Mouse (Mus musculus) forebrain, embryonic 16.5 days (tissue): ENCODE results near the gene Csnk2b. TPM values are rescaled to one million over a fixed set of nuclear protein-coding genes. Genes with fewer than 3 reads are reported as not detected.
A peak's percentile ranks its signal among the peaks of the same experiment; 100 is the strongest.
"Not testable (repeated sequence)": the region's sequence is repeated elsewhere in the genome, so short reads cannot be mapped to it uniquely, and the experiment has no call there.

Experiments
- ATAC-seq: fragments of 200-750 bp; cut with Nextera tagmentation; 2 replicates; pipeline ENCODE4 v1.8.0; 2017; ENCODE audit warnings: mild to moderate bottlenecking, moderate library complexity
- H3K27ac ChIP-seq: fragments of 300-500 bp; sonication (generic); 2 replicates; pipeline ENCODE4 v1.5.1; 2014; ENCODE audit warnings: low read length, control low read depth
- H3K27me3 ChIP-seq: fragments of 300-500 bp; sonication (generic); replicated peaks from 2 replicates; pipeline ENCODE4 v1.6.1; 2014; ENCODE audit warnings: low read length; ENCODE audit not compliant: control insufficient read depth, insufficient read depth
- H3K36me3 ChIP-seq: fragments of 300-500 bp; sonication (generic); 2 replicates; pipeline ENCODE4 v1.6.1; 2014; ENCODE audit not compliant: control insufficient read depth, insufficient read depth
- H3K4me1 ChIP-seq: fragments of 300-500 bp; sonication (generic); replicated peaks from 2 replicates; pipeline ENCODE4 v1.6.1; 2014; ENCODE audit warnings: low read length; ENCODE audit not compliant: control insufficient read depth, insufficient read depth
- H3K4me2 ChIP-seq: fragments of 300-500 bp; sonication (generic); 2 replicates; pipeline ENCODE4 v1.6.1; 2014; ENCODE audit warnings: mild to moderate bottlenecking, low read length, control low read depth
- H3K4me3 ChIP-seq: fragments of 300-500 bp; sonication (generic); replicated peaks from 2 replicates; pipeline ENCODE4 v1.5.1; 2014; ENCODE audit warnings: mild to moderate bottlenecking, low read length, control low read depth
- H3K9ac ChIP-seq: fragments of 300-500 bp; sonication (generic); replicated peaks from 2 replicates; pipeline ENCODE4 v1.6.1; 2014; ENCODE audit warnings: low read depth, low read length, control low read depth
- H3K9me3 ChIP-seq: fragments of 300-500 bp; sonication (generic); 2 replicates; pipeline ENCODE4 v1.6.1; 2016; ENCODE audit warnings: low read length; ENCODE audit not compliant: control insufficient read depth
- WGBS: fragments of 180-500 bp; shearing (Covaris S2); extraction: QIAGEN DNeasy Blood & Tissue Kit; methylation state at CpG from one replicate; pipeline ENCODE4 v1.1.7; 2014; 5-methylcytosine and 5-hydroxymethylcytosine counted together
- polyA plus RNA-seq: library from polyadenylated mRNA; unstranded; fragments of >200 nt; fragmentation: Nextera tagmentation; extraction: Ambion mirVana; gene quantifications from 2 replicates; pipeline ENCODE4 v1.2.1, GENCODE M21; 2015

The Csnk2b gene
- polyA plus RNA-seq, 1 experiment from 2014 or later, result 320 TPM

- H3K4me1 ChIP-seq, result peaks cover 30% of the 10 kb centered on the region
- peaks cover 5% of the 10 kb centered on the region; the same call in 1 of the 2 replicates for H3K36me3 ChIP-seq
- peak within 1 kb of the TSS; percentile 73 for H3K4me3 ChIP-seq
- no peaks in the 10 kb centered on the region for H3K9me3 ChIP-seq
- peak within 1 kb of the TSS; percentile 67 for H3K27ac ChIP-seq
- no peaks in the 10 kb centered on the region for H3K27me3 ChIP-seq
- ATAC-seq, result peak; percentile 32
- H3K4me2 ChIP-seq, result peak within 1 kb of the TSS; percentile 75
- H3K9ac ChIP-seq, result peak within 1 kb of the TSS; percentile 83
- under 1% methylated on average over 36 of the region's 36 CpGs for WGBS
Observed at GRCm38 (mm10) chr17:35126206-35126611, 4.4 kb upstream of the Csnk2b start, which contains the start of gene D17H6S53E. D17H6S53E (plus strand) TSS chr17:35126373.

GRCm38 (mm10) chr17:35125578-35125977, 3.7 kb upstream of the Csnk2b start:
- no peaks in the 10 kb centered on the region for H3K27me3 ChIP-seq

DNA sequence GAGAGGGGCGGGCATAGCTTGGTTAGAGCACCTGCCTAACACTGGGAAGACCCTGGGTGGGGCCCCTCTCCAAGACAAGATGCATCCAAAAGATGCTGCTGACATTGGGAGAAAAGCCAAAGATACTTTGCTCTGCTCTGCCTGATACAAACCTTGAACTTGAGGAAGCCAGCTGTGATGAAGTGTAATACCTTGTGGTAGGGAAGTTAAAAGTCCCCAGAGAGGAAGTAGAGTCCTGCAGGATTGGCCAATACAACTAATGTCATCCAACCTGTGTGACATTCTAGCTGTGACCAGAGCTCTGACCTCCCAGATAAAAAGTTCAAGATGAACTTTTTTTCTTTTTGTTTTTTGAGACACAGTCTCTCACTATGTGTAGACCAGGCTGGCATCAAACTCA, 3.2 kb upstream of the Csnk2b start:
- Histone ChIP-seq H3K4me2 (no peak overlapping the region), H3K27ac (no peak overlapping the region), H3K9ac (no peak overlapping the region)

More at GRCm38 (mm10) chr17:35125578-35125977, 3.7 kb upstream of the Csnk2b start:
- Histone ChIP-seq H3K4me3 (peak overlapping the region; percentile 73), H3K9me3 (no peaks in the 10 kb centered on the region), H3K27ac (no peak overlapping the region), H3K4me2 (peak overlapping the region; percentile 75), H3K4me1 (peaks cover 31% of the 10 kb centered on the region), H3K36me3 (peaks cover 5% of the 10 kb centered on the region; the same call in 1 of the 2 replicates), H3K9ac (peak overlapping the region; percentile 83)
- 36% methylated on average over 6 of the region's 6 CpGs for WGBS
- ATAC-seq, result no peak

GRCm38 (mm10) chr17:35124261-35124896, 2.5 kb upstream of the Csnk2b start:
- not testable (repeated sequence) for H3K9me3 ChIP-seq, H3K36me3 ChIP-seq, H3K27me3 ChIP-seq, H3K4me3 ChIP-seq, ATAC-seq, H3K27ac ChIP-seq, H3K9ac ChIP-seq, H3K4me2 ChIP-seq
- 93% methylated on average over 12 of the region's 12 CpGs for WGBS
- peaks cover 42% of the 10 kb centered on the region for H3K4me1 ChIP-seq

More for the DNA sequence above, 3.2 kb upstream of the Csnk2b start:
- Histone ChIP-seq H3K36me3 (peaks cover 5% of the 10 kb centered on the region; the same call in 1 of the 2 replicates), H3K4me1 (peaks cover 36% of the 10 kb centered on the region), H3K4me3 (no peak overlapping the region), H3K27me3 (no peaks in the 10 kb centered on the region), H3K9me3 (no peaks in the 10 kb centered on the region)
- no peak for ATAC-seq
- 100% methylated on average over 1 of the region's 1 CpGs for WGBS

- peaks cover 42% of the 10 kb centered on the region for H3K4me1 ChIP-seq
- H3K27me3 ChIP-seq, H3K9me3 ChIP-seq, H3K4me3 ChIP-seq, H3K9ac ChIP-seq, H3K27ac ChIP-seq, ATAC-seq, H3K36me3 ChIP-seq, H3K4me2 ChIP-seq: not testable (repeated sequence)
- WGBS, result 94% methylated on average over 9 of the region's 9 CpGs
Observed at GRCm38 (mm10) chr17:35123287-35123686, 1.4 kb upstream of the Csnk2b start.

- ATAC-seq, result peak; percentile 97
- H3K27me3 ChIP-seq, result no peaks in the 10 kb centered on the region
- peak within 1 kb of the TSS; percentile 80 for H3K9ac ChIP-seq
- peaks cover 17% of the 10 kb centered on the region for H3K36me3 ChIP-seq
- 0% methylated on average over 50 of the region's 50 CpGs for WGBS
- H3K27ac ChIP-seq, result peak within 1 kb of the TSS; percentile 93
- peaks cover 26% of the 10 kb centered on the region for H3K4me1 ChIP-seq
- H3K4me3 ChIP-seq, result peak within 1 kb of the TSS; percentile 62
- H3K4me2 ChIP-seq, result peak within 1 kb of the TSS; percentile 95
- H3K9me3 ChIP-seq, result no peaks in the 10 kb centered on the region
Observed at GRCm38 (mm10) chr17:35121143-35121799, 582 bp downstream of the Csnk2b start, which contains the start of gene Gpank1. Gpank1 (plus strand) TSS chr17:35121455.

GRCm38 (mm10) chr17:35120745-35121142, 1.1 kb downstream of the Csnk2b start:
- H3K27ac ChIP-seq, result 0 out of 2 replicates have a peak overlapping the region, but pooled peaks have one; percentile 0
- H3K4me2 ChIP-seq, result peak overlapping the region; percentile 88
- no peaks in the 10 kb centered on the region for H3K27me3 ChIP-seq
- H3K4me1 ChIP-seq, result peaks cover 23% of the 10 kb centered on the region
- no peaks in the 10 kb centered on the region for H3K9me3 ChIP-seq
- H3K4me3 ChIP-seq, result peak overlapping the region; percentile 62
- H3K9ac ChIP-seq, result peak overlapping the region; percentile 76
- peaks cover 19% of the 10 kb centered on the region for H3K36me3 ChIP-seq
- WGBS, result under 1% methylated on average over 33 of the region's 33 CpGs
- no peak for ATAC-seq

- no peak within 1 kb of the TSS for H3K27ac ChIP-seq
- no peak within 1 kb of the TSS for H3K9ac ChIP-seq
- ATAC-seq, result no peak
- H3K4me1 ChIP-seq, result peaks cover 9% of the 10 kb centered on the region
- no peaks in the 10 kb centered on the region for H3K27me3 ChIP-seq
- H3K4me2 ChIP-seq, result no peak within 1 kb of the TSS
- no peaks in the 10 kb centered on the region for H3K9me3 ChIP-seq
- WGBS, result 87% methylated on average over 8 of the region's 8 CpGs
- H3K36me3 ChIP-seq, result peaks cover 19% of the 10 kb centered on the region
- no peak within 1 kb of the TSS for H3K4me3 ChIP-seq
Observed at GRCm38 (mm10) chr17:35115046-35116019, 6.5 kb downstream of the Csnk2b start, which contains the start of gene Ly6g5b. Ly6g5b (minus strand) TSS chr17:35115428.
